26 mouse cellular contexts compared by ENCODE assay signal in the genomic region with DNA sequence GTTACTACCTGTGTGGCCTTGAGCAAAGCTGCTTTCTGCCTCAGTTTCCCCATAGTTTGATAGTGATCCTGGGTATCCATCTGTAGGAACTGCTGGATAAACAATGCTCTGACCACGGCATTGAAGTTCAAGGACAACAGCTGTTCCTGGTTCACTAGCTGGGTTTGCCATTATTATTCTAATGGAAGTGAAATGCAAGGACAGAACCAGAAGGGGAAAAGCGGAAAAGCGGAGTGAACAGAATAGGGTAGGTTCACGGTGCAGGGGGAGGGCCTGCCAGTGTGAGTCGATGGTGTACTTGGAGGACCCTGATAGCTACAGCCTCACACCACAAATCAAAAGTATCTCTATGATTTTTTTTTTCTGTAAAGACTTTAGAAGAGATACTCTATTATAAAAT.
"Had no signal": no experiment of that assay in that cellular context is flagged by ENCODE, and none has a peak within 500 bp of the region (broad histone marks: within the 10 kb centered on the region; RNA-seq: fewer than 3 reads in every experiment).

No protein-coding gene starts in this region.

- H3K9me3 ChIP-seq: heart, embryonic 13.5 days; heart, embryonic 15.5 days; intestine, embryonic 15.5 days; limb, embryonic 13.5 days; limb, embryonic 15.5 days; liver, embryonic 13.5 days had no signal

- H3K9ac ChIP-seq: heart, embryonic 13.5 days; heart, embryonic 15.5 days; hindbrain, embryonic 14.5 days; intestine, embryonic 15.5 days; limb, embryonic 13.5 days; limb, embryonic 15.5 days; liver, embryonic 13.5 days had no signal

- DNase-seq: gastrocnemius, adult 2 months; gastrocnemius, postnatal 14 days; gastrocnemius, postnatal 36 days; heart, adult 11 months; heart, adult 2 months; heart, postnatal 14 days; heart, postnatal 36 days; kidney, adult 18-20 months; kidney, adult 8-10 months; kidney, postnatal 10 days; kidney, postnatal 25 days; kidney, postnatal 4 days; left cerebral cortex, postnatal 4 days; liver, embryonic 13.5 days had no signal

- H3K4me2 ChIP-seq: heart, embryonic 11.5 days; heart, embryonic 13.5 days; heart, embryonic 15.5 days; hindbrain, embryonic 14.5 days; intestine, embryonic 15.5 days; limb, embryonic 13.5 days; limb, embryonic 15.5 days; liver, embryonic 13.5 days had no signal

- H3K27ac ChIP-seq: gastrocnemius, adult 2 months; heart, adult 2 months; heart, embryonic 13.5 days; heart, embryonic 15.5 days; hindbrain, embryonic 14.5 days; intestine, embryonic 15.5 days; layer of hippocampus, adult 2 months; left cerebral cortex, adult 2 months; limb, embryonic 13.5 days; limb, embryonic 15.5 days; liver, embryonic 13.5 days had no signal

- ATAC-seq: hindbrain, embryonic 16.5 days; inflammation-experienced regulatory T-cells, adult 6 months; intestine, embryonic 15.5 days; intestine, postnatal 0 days had no signal

- H3K4me3 ChIP-seq: gastrocnemius, adult 2 months; heart, adult 2 months; heart, embryonic 13.5 days; heart, embryonic 15.5 days; intestine, embryonic 15.5 days; layer of hippocampus, adult 2 months; left cerebral cortex, adult 2 months; limb, embryonic 13.5 days; limb, embryonic 15.5 days; liver, embryonic 13.5 days had no signal

- H3K4me1 ChIP-seq: heart, embryonic 13.5 days; heart, embryonic 15.5 days; intestine, embryonic 15.5 days; limb, embryonic 13.5 days; limb, embryonic 15.5 days; liver, embryonic 13.5 days had no signal

- H3K36me3 ChIP-seq: heart, embryonic 13.5 days; heart, embryonic 15.5 days; intestine, embryonic 15.5 days; limb, embryonic 13.5 days; limb, embryonic 15.5 days; liver, embryonic 13.5 days had no signal
